Mouse (Mus musculus): ENCODE measurements around the gene Rsrp1.
"Not testable (repeated sequence)": the region's sequence is repeated elsewhere in the genome, so short reads cannot be mapped to it uniquely, and the experiment has no call there.

Gene Rsrp1

GRCm38 (mm10) chr4:134923258-134924018 lies at the start of gene Rsrp1:
Rsrp1 (plus strand) TSS chr4:134923592.
- DNase-seq, result peak; percentile 98

- no peak for DNase-seq
Measured at GRCm38 (mm10) chr4:134876171-134876570, 47.2 kb upstream of the Rsrp1 start.

DNA sequence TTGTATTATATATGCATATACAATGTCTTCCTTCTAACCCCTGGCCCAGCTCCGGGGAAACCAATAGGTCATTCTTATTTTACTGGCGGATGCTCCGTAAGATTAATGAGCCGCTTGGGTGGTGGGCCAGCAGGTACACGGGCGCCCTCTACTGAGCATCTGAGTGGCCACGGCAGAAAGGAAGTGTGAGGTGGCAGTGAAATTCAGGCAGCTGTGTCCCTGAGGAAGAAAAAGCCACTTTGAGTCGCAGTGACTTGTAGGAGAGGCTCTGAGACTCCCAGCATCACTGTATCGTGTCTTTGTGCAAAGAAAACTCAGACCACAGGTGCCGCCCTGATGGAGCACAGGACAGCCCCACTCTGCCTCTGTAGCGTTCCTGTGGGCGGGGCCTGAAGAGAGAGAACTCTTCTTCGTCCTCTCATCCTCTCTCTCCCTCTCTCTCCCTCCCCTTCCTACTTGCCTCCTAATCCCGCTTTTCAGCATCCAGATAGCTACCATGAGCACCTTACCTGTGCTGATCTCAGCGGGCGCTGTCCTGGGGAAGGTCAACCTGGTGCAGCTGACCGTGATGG lies 43.9 kb upstream of the Rsrp1 start:
- DNase-seq, result peak; percentile 59 to 83

DNA sequence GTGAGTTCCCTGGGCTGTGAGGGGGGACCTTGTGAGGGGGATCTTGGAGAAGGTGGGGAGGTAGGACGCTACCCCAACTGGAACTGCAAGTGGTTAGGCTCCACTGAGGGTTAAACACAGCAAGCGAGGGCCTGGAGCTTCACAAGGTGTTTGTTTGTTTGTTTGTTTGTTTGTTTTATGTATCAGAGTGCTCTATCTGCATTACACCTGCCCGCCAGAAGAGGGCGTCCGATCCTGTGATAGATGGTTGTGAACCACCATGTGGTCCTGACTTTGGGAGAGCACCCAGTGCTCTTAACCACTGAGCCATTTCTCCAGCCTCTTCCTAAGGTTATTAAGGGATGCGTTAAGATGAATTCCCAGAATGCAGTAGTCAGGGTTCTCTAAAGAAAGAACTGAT lies 43.4 kb upstream of the Rsrp1 start:
- peak in 1 of 2 experiments; percentile 17 for DNase-seq

DNA sequence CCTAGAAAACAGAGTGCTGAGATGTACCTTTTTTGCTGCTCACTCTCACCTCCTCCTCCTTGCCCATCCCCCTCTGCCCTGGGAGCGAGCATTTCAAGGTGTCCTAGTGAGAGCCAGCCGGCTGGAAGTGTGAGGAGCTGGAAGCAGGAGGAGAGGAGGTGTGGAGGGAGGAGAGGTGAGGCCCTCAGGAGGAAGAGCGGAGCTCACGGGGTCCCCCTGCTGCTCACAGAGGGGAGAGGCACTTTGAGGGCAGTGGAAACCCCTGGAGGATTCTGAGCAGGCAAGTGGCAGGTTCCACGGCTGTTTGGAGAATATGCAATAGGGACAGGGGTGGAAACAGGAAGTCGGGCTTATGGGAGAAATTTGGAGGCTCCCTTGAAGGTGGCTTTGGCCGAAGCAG lies 40.1 kb upstream of the Rsrp1 start:
- peak; percentile 28 to 37 for DNase-seq

DNA sequence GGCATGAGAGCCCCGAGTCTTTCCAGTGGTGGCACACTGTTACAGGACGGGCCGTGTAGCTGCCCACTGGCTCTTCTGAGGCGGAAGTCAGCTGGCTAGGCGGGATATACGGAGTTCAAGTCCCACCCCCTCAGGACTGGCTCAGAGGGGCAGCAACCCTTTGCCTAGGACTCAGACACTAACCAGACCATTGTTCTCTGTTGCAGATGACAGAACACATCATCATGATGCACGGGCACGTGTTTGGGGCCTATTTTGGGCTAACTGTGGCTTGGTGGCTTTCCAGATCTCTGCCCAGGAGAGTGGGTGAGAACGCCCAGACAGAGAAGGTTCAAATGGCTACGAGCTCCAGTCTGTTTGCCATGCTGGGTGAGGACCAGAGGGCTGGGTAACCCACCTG lies 39.6 kb upstream of the Rsrp1 start:
- DNase-seq, result no peak

- no peak for DNase-seq
Measured at GRCm38 (mm10) chr4:134884364-134884763, 39.0 kb upstream of the Rsrp1 start.

- DNase-seq, result peak; percentile 36 to 66
Measured at GRCm38 (mm10) chr4:134892096-134892495, 31.3 kb upstream of the Rsrp1 start.

DNA sequence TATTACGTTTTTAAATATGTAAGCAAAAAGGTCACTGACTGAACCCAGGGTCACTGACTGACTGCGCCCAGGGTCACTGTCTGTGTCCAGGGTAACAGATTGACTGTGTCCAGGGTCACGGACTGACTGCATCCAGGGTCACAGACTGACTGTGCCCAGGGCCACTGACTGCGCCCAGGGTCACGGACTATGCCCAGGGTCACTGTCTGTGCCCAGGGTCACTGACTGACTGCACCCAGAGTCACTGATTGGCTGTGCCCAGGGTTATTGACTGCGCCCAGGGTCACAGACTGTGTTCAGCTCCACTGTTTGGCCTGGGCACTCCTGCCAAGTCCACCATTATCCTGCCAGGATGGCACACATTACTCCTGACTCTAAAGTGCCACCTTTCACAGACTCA lies 26.1 kb upstream of the Rsrp1 start:
- DNase-seq, result peak in 1 of 2 experiments; percentile 24

DNA sequence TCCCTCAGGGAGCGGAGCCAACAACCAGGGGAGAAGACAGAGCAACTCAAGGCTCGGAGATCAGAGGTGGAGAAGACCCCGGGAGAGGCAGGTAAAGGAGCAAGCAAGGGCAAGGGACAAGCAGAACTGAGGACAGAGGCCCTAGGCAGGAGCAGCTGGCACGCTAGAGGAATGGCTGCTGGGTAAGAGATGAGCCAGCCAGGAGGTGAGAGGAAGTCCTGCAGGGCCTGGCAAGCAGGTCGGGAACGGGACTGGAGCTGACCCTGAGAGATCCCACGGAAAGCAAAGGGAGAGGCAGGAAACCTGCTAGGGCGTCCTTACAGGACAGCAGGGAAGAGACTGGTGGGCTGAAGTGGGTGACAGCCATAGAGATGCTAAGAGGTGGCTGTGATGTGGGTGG lies 22.3 kb upstream of the Rsrp1 start:
- DNase-seq, result no peak

DNA sequence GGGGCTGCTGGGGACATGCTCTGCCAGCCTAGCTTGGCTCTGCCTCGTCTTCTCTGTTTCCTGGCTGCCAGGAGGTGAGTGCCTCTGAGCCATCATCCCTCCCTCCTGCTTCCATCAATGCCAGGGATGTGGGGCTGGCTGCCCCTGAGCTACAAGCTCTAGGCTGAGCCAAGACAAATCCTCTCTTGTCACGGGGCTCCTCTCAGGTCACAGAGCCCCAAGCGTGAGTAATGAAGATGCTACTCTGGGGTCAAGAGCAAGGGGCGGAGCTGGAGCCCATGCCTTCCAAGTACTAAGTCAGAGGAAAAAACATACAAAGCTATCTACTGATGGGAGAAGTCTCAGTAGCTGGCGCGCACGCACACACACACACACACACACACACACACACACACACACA lies 20.3 kb upstream of the Rsrp1 start:
- no peak for DNase-seq

DNA sequence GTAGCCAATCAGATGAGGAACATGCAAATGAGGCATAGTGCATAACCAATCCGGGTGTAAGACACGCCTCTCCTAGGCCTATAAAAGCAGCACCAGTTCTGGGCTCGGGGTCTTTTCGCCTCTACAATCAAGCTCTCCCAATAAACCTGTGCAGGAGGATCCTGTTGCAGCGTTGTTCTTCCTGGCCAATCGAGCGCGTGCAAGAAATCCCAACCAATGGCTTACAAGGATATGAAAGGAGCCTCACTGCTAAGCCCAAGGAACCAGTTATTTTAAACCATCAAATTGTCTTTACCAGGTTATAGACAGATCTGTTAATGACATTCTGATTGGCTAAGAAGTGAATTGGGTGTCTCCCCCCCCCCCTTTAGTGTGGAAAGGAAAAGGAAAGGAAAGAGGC lies 12.0 kb upstream of the Rsrp1 start:
- not testable (repeated sequence) for DNase-seq

DNA sequence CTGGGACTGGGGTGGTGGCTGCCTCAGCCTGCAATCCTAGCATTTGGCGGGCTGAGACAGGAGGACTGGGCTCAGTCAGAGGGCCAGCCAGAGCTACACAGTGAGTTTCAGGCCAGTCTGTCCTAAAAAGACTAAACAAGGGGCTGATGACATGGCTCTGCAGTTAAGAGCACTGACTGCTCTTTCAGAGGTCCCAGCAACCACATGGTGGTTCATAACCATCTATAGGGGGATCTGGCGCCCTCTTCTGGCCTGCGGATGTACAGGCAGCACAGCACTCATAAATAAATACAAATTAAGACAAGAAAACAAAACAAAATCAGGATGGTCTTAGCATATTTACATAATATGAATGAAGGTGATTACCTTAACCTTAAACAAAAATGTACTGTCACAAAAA lies 10.0 kb upstream of the Rsrp1 start:
- peak in 1 of 2 experiments; percentile 72 for DNase-seq

DNA sequence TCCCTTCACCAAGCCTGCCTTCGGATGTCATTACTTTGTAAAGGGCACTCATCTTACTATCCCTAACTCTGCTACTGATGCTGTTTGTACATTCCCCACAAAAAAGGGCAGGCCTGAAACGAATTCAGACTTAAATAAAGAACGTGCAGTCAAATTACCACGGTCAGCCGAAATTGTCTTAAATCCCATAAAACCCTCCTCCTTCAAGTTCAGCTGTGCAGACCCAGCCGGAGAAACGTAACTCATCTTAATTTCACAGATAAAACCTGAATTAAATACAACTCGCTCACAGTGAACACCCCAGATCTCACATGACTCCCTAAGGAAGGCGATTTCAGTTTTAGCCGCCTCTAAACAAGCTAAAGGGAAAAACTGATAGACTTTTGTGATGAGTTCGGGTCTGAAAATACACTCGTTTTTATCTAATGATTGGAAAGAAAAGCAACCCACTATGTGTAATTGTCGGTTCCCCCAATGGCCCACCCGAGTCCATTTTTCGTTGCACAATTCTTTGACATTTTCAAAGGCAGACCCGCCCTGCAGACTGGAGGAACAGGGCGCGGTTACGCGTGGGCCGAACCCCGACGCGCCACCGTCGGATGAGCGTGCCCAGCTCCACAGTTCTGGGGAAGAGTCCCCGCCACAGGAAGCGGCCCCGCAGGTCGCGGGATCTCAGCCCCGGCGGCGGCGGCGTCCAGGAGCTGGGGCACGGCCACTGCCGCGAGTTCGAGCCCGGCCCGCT lies 9.1 kb upstream of the Rsrp1 start:
- DNase-seq, result no peak

DNA sequence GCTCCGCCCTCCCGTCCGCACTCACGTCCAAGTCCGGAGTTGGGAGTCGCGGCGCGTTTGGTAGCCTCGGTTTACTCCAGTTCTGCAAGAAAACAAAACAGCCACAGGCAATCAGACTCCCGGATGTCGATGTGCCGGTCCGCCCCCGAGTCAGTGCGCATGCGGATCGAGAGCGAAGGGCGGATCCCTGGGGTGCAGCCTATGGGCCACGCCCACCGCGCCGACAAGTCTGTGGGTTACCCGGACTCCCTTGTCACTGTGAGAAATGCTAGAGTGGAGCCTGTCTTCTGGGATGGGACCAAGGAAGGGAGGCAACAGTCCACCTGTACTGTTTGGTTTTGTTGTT lies 8.6 kb upstream of the Rsrp1 start, which contains the start of gene Tmem50a:
TSS of gene Tmem50a (minus strand) at position 161 of the 346 bp plus-strand sequence.
- DNase-seq, result peak; percentile 92 to 93

GRCm38 (mm10) chr4:134915223-134916050 lies 8.0 kb upstream of the Rsrp1 start:
- DNase-seq, result no peak

DNA sequence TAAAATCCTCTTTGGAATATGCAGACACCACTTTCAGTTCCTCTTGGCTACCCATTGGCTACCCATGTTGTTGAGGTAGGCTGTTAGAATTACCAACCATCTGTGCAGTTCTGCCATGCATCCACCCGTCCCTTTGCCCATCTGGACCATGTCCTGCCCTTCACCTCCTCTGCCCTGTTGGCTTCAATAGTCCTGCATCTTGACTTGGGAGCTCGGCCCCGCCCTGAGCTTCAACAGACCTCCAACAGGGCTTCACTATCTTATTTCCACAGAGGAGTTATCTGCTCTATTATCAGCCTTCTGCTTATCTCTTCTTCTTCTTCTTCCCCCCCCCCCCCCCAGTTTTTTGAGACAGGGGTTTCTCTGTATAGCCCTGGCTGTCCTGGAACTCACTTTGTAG lies 6.2 kb upstream of the Rsrp1 start:
- DNase-seq, result no peak

DNA sequence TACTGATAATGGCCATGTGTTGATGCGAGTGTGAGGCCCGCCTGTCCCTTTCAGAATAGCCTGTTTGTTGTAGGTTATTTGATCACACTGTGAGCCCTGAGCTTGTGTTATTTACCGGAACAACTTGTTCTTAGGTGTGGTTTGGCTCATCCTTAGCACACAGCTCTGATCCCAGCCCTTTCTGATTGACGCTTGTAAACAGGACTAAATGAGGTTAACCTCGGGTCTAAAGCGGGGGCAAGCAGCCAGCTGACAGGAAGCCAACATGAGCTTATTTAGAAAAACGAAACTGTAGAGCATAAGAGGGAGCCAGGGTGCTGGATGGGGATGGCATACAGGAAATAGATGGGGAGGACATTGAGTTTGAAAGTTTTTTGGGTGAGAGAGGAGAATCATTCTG lies 5.0 kb upstream of the Rsrp1 start:
- DNase-seq, result peak; percentile 74 to 86

DNA sequence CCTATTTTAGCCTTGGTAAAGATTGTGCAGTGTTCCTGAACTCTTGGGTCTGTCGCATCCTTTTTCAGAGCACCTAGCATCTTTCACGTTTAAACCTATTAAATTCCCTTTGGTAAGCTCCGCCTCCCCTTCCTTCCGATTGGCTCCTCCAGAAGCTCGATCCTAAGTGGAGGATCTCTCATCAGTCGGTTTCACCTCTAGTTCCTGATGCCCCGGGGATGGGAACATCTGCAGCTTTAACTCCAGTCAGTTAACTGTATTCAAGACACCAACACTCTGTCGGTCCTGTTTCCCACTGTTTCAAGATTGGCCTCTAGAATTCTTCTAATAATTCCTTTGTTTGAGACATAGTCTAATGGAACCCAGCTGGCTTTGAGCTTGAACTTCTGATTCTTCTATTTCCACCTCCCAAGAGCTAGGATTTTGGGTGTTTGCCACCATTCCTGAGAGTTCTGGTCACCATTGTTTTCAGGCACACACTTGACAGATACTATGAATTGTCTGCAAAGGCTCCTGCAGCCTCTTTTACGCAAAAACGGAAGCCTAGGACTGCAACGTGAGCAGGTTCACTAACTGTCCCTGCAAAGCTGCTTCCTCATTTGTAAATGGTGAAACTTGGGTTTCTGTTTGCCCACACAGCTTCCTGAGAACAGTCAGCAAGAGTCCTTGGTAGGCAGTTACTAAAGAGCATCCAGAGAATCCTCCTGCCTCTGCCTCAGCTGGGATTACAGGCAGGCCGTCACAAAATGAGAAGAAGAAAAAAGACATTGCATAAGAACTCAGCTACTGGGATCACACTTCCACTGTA lies 3.5 kb upstream of the Rsrp1 start:
- no peak for DNase-seq

DNA sequence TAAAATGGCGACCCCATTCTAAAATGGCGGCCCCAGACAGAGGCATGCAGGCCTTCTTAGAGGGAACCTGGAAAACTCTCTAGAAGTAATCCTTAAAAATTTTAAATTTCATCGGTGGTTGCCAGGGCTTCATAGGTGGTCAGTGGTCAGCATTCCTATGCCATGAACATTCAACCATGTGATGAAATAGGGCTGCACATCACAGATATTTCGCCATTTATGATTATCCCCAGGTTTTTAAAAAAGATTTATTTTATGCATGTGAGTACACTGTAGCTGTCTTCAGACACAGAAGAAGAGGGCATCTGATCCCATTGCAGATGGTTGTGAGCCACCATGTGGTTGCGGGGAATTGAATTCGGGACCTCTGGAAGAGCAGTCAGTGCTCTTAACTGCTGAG lies 2.8 kb upstream of the Rsrp1 start:
- DNase-seq, result no peak

DNA sequence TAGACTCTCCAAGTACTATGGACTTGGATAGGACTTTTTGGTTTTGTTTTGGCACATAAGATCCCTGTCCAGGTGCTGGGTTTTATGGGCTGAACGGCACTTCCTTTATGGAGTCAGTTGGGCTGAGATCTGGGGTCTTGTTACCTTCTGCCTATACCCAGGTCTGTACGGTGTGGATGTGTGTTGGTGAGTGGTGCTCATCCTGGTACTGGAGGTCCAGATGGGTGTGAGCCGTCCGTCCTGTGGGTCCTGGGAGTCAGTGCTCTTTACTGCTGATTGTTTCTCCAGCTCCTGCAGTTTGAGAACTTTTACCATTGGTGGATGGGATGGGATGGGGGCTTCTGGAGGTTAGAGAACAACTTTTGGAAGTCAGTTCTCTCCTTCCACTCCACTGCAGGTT lies 1.7 kb upstream of the Rsrp1 start:
- no peak for DNase-seq
